In genomic region chr5:52190371-52191179, GRCm38 (mm10) we compare ENCODE assay signal across 8 mouse cellular contexts. TPM values are rescaled to one million over a fixed set of nuclear protein-coding genes. Genes with fewer than 3 reads are reported as not detected.
DNase-seq lines count a peak whose midpoint lies in the region; ATAC-seq and TF ChIP-seq lines count a peak whose summit lies in the region.

Gene Dhx15, minus strand, starts transcription at chr5:52190514.

- WGBS in embryonic facial prominence, embryonic 13.5 days = 2% methylated on average over 52 of the region's 53 CpGs
- WGBS in kidney, adult 2 months = under 1% methylated on average over 53 of the region's 53 CpGs
- 1% methylated on average over 51 of the region's 53 CpGs for WGBS in limb, embryonic 12.5 days
- WGBS in midbrain, embryonic 15.5 days = 1% methylated on average over 53 of the region's 53 CpGs
- WGBS in spleen, adult 2 months = under 1% methylated on average over 52 of the region's 53 CpGs

- peak within 1 kb of the TSS; percentile 97 for H3K4me3 ChIP-seq in embryonic facial prominence, embryonic 13.5 days
- peak within 1 kb of the TSS; percentile 89 for H3K4me3 ChIP-seq in kidney, adult 2 months (ENCODE audit: insufficient read depth, low read depth, low read length)
- peak within 1 kb of the TSS; percentile 96 for H3K4me3 ChIP-seq in limb, embryonic 12.5 days (replicated peaks)
- peak within 1 kb of the TSS; percentile 96 for H3K4me3 ChIP-seq in midbrain, embryonic 15.5 days
- peak within 1 kb of the TSS; percentile 91 for H3K4me3 ChIP-seq in spleen, adult 2 months (ENCODE audit: extremely low read depth, insufficient read depth, insufficient read length)

- H3K9me3 ChIP-seq in embryonic facial prominence, embryonic 13.5 days = no peaks in the 10 kb centered on the region
- H3K9me3 ChIP-seq in limb, embryonic 12.5 days = no peaks in the 10 kb centered on the region
- H3K9me3 ChIP-seq in midbrain, embryonic 15.5 days = no peaks in the 10 kb centered on the region

- peak within 1 kb of the TSS; percentile 96 for H3K27ac ChIP-seq in embryonic facial prominence, embryonic 13.5 days
- peak within 1 kb of the TSS; percentile 90 for H3K27ac ChIP-seq in kidney, adult 2 months (ENCODE audit: insufficient read depth, low read depth, low read length)
- H3K27ac ChIP-seq in limb, embryonic 12.5 days = peak within 1 kb of the TSS; percentile 95
- H3K27ac ChIP-seq in midbrain, embryonic 15.5 days = peak within 1 kb of the TSS; percentile 94
- H3K27ac ChIP-seq in spleen, adult 2 months (ENCODE audit: insufficient read depth, low read length) = peak within 1 kb of the TSS; percentile 90

- H3K9ac ChIP-seq in embryonic facial prominence, embryonic 13.5 days = peak within 1 kb of the TSS; percentile 99
- H3K9ac ChIP-seq in limb, embryonic 12.5 days (replicated peaks) = peak within 1 kb of the TSS; percentile 100
- peak within 1 kb of the TSS; percentile 96 for H3K9ac ChIP-seq in midbrain, embryonic 15.5 days

- peak; percentile 91 for ATAC-seq in embryonic facial prominence, embryonic 13.5 days (ENCODE audit: insufficient number of reproducible peaks, insufficient read depth, low FRiP score, low TSS enrichment, low read depth)
- ATAC-seq in limb, embryonic 12.5 days (ENCODE audit: insufficient number of reproducible peaks, insufficient read depth, low FRiP score, low TSS enrichment, low read depth) = peak; percentile 94
- peak; percentile 97 for ATAC-seq in midbrain, embryonic 15.5 days (replicated peaks)

- peak; percentile 10 for TF ChIP-seq POLR2A in kidney, adult 2 months (IDR thresholded peaks at IDR 0.05; ENCODE audit: low read depth, low read length)
- peak; percentile 50; the same call in 1 of the 2 replicates for TF ChIP-seq POLR2A in spleen, adult 2 months (IDR thresholded peaks at IDR 0.05; ENCODE audit: low read depth, low read length)

- peak; percentile 91 for DNase-seq in 3134 (ENCODE audit: extremely low read depth, insufficient read length, low spot score)
- DNase-seq in adrenal gland, postnatal 36 days = peak; percentile 91 to 93
- DNase-seq in heart, adult 18-20 months = peak; percentile 92 to 95
- DNase-seq in kidney, adult 2 months = peak; percentile 97
- DNase-seq in spleen, adult 2 months (ENCODE audit: low read depth in 1 of 2, low spot score in 2 of 2) = peak; percentile 84 to 89

- no peaks in the 10 kb centered on the region for H3K27me3 ChIP-seq in embryonic facial prominence, embryonic 13.5 days
- no peaks in the 10 kb centered on the region for H3K27me3 ChIP-seq in kidney, adult 2 months (replicated peaks; ENCODE audit: control insufficient read depth, insufficient read depth, low read length)
- no peaks in the 10 kb centered on the region for H3K27me3 ChIP-seq in limb, embryonic 12.5 days
- no peaks in the 10 kb centered on the region for H3K27me3 ChIP-seq in midbrain, embryonic 15.5 days (replicated peaks)
- H3K27me3 ChIP-seq in spleen, adult 2 months (ENCODE audit: control insufficient read depth, insufficient read depth, low read length) = no peaks in the 10 kb centered on the region

- no peaks in the 10 kb centered on the region for H3K36me3 ChIP-seq in embryonic facial prominence, embryonic 13.5 days
- no peaks in the 10 kb centered on the region for H3K36me3 ChIP-seq in kidney, adult 2 months (ENCODE audit: control insufficient read depth, insufficient read depth, low read length)
- no peaks in the 10 kb centered on the region for H3K36me3 ChIP-seq in limb, embryonic 12.5 days
- H3K36me3 ChIP-seq in midbrain, embryonic 15.5 days (replicated peaks) = no peaks in the 10 kb centered on the region
- no peaks in the 10 kb centered on the region for H3K36me3 ChIP-seq in spleen, adult 2 months (ENCODE audit: control insufficient read depth, insufficient read depth, low read length)

- H3K4me1 ChIP-seq in embryonic facial prominence, embryonic 13.5 days = peaks cover 24% of the 10 kb centered on the region
- peaks cover 16% of the 10 kb centered on the region for H3K4me1 ChIP-seq in kidney, adult 2 months (ENCODE audit: control insufficient read depth, insufficient read depth, low read length)
- H3K4me1 ChIP-seq in limb, embryonic 12.5 days (replicated peaks) = peaks cover 18% of the 10 kb centered on the region
- H3K4me1 ChIP-seq in midbrain, embryonic 15.5 days = peaks cover 33% of the 10 kb centered on the region
- H3K4me1 ChIP-seq in spleen, adult 2 months (ENCODE audit: control insufficient read depth, insufficient read depth, insufficient read length) = peaks cover 9% of the 10 kb centered on the region; the same call in 1 of the 2 replicates

- TF ChIP-seq CTCF in kidney, adult 2 months (conservative IDR thresholded peaks at IDR 0.05; ENCODE audit: insufficient read depth, insufficient read length, low read depth, low read length) = no peak
- no peak for TF ChIP-seq CTCF in spleen, adult 2 months (IDR thresholded peaks at IDR 0.05; ENCODE audit: extremely low read depth, insufficient read depth, insufficient read length, insufficient replicate concordance)

- peak within 1 kb of the TSS; percentile 76 for H3K4me2 ChIP-seq in embryonic facial prominence, embryonic 13.5 days
- peak within 1 kb of the TSS; percentile 84 for H3K4me2 ChIP-seq in limb, embryonic 12.5 days
- peak within 1 kb of the TSS; percentile 66 for H3K4me2 ChIP-seq in midbrain, embryonic 15.5 days

RNA-seq across cellular contexts. Expression of gene Dhx15, which starts in this region (rescaled TPM):
- 100 to 1,000 TPM; 108 to 134 TPM for total RNA-seq in adrenal gland, postnatal 36 days (2021)
- 176 and 178 TPM in 2 replicates for polyA plus RNA-seq in embryonic facial prominence, embryonic 13.5 days (2015; fragmentation: Nextera tagmentation; extraction: Ambion mirVana)
- 10 to 100 TPM; 54.9 to 57.7 TPM for total RNA-seq in heart, adult 18-20 months (2021)
- polyA plus RNA-seq in kidney, adult 2 months (2012; rRNA removed) = 31.2 and 39.2 TPM in 2 replicates
- polyA plus RNA-seq in limb, embryonic 12.5 days (2016; fragmentation: Nextera tagmentation; extraction: Ambion mirVana) = 200 and 205 TPM in 2 replicates
- polyA plus RNA-seq in midbrain, embryonic 15.5 days (2015; fragmentation: Nextera tagmentation; extraction: Ambion mirVana) = 127 TPM in 2 replicates
- 27.8 and 31.3 TPM in 2 replicates for polyA plus RNA-seq in spleen, adult 2 months (2012; rRNA removed)

Comparison
In these comparisons a context has a peak if more than half of its experiments do, and no peak if none do; other contexts are left out.
1. Peak in every context shown above with its lines: DNase-seq, ATAC-seq, H3K4me3 ChIP-seq and H3K27ac ChIP-seq.